Mouse (Mus musculus) megakaryocyte, embryonic 14.5 days (primary cell): ENCODE measurements at regions not wholly inside any gene's neighbourhood (a gene's known extent, or its start where the extent isn't known, plus 50 kb on each side); places are given as distances from the start of the nearest gene placed in this dataset.

Experiments used
- FLI1 ChIP-seq: IDR thresholded peaks from 2 replicates; pipeline ENCODE4 v1.6.1; 2012; ENCODE audit warnings: low read length, inconsistent platforms, mixed read lengths
- GATA1 ChIP-seq: IDR thresholded peaks from 3 replicates; pipeline ENCODE4 v1.6.1; 2012; ENCODE audit warnings: mixed read lengths, low read length, inconsistent platforms, borderline replicate concordance

GRCm38 (mm10) chr15:56764019-56764418, 713.4 kb downstream of the Slc22a22 start:
- no peak for TF ChIP-seq GATA1
- no peak for TF ChIP-seq FLI1
